Mouse (Mus musculus) small intestine, adult 2 months (tissue): Measurements from ENCODE around the gene Ryr2. TPM values are rescaled to one million over a fixed set of nuclear protein-coding genes. Genes with fewer than 3 reads are reported as not detected.

ENCODE experiments used
- H3K27ac ChIP-seq: fragments of 200-500 bp; 2 replicates; pipeline ENCODE4 v1.5.1; 2012; ENCODE audit warnings: low read depth, low read length, control low read depth, inconsistent platforms; ENCODE audit not compliant: insufficient read depth
- H3K27me3 ChIP-seq: fragments of 200-500 bp; 2 replicates; pipeline ENCODE4 v1.6.1; 2012; ENCODE audit warnings: mild to moderate bottlenecking, moderate library complexity, low read length, inconsistent platforms; ENCODE audit not compliant: control insufficient read depth, insufficient read depth
- H3K36me3 ChIP-seq: fragments of 200-500 bp; 2 replicates; pipeline ENCODE4 v1.6.1; 2012; ENCODE audit warnings: mild to moderate bottlenecking, low read length, control low read depth, inconsistent platforms; ENCODE audit not compliant: control insufficient read depth, insufficient read depth
- H3K4me1 ChIP-seq: fragments of 200-500 bp; 2 replicates; pipeline ENCODE4 v1.6.1; 2012; ENCODE audit warnings: low read length, inconsistent platforms, mixed read lengths; ENCODE audit not compliant: control insufficient read depth, insufficient read depth, insufficient read length
- H3K4me3 ChIP-seq: fragments of 200-500 bp; 2 replicates; pipeline ENCODE4 v1.5.1; 2012; ENCODE audit warnings: low read depth, mild to moderate bottlenecking, control low read depth, inconsistent platforms, low read length, moderate library complexity
- CTCF ChIP-seq: fragments of 200-500 bp; IDR thresholded peaks from 2 replicates; pipeline ENCODE4 v1.5.1; 2012; ENCODE audit warnings: low read depth, mild to moderate bottlenecking, control low read depth, inconsistent platforms, low read length, moderate library complexity, mixed read lengths; ENCODE audit not compliant: insufficient replicate concordance, insufficient read length; ENCODE audit errors: extremely low read depth
- POLR2A ChIP-seq: fragments of 200-500 bp; IDR thresholded peaks from 2 replicates; pipeline ENCODE4 v1.6.1; 2012; ENCODE audit warnings: low read depth, mild to moderate bottlenecking, control low read depth, inconsistent platforms, low read length, moderate library complexity
- WGBS: fragments of 180-500 bp; shearing (Covaris S2); methylation state at CpG from one replicate; pipeline ENCODE4 v1.1.7; 2018; 5-methylcytosine and 5-hydroxymethylcytosine counted together
- polyA plus RNA-seq: library from polyadenylated mRNA; depleted of rRNA; stranded (reverse); fragments of >200 nt; gene quantifications from 2 replicates; pipeline ENCODE4 v1.2.3, GENCODE M21; 2012

Gene Ryr2
- polyA plus RNA-seq, 1 experiment: 0.37 TPM

GRCm38 (mm10) chr13:11636383-11636782 is 470.4 kb downstream of the Ryr2 start:
- Histone ChIP-seq H3K27me3 (no peaks in the 10 kb centered on the region), H3K27ac (no peak overlapping the region), H3K36me3 (no peaks in the 10 kb centered on the region), H3K4me1 (no peaks in the 10 kb centered on the region), H3K4me3 (no peak overlapping the region)
- no peak for TF ChIP-seq POLR2A
- TF ChIP-seq CTCF: no peak
- 86% methylated on average over 5 of the region's 5 CpGs for WGBS

GRCm38 (mm10) chr13:11624513-11624912 is 482.2 kb downstream of the Ryr2 start:
- H3K4me3 ChIP-seq: no peak overlapping the region
- 86% methylated on average over 7 of the region's 7 CpGs for WGBS
- TF ChIP-seq CTCF: no peak
- no peak for TF ChIP-seq POLR2A
- H3K27ac ChIP-seq: no peak overlapping the region
- no peaks in the 10 kb centered on the region for H3K4me1 ChIP-seq
- no peaks in the 10 kb centered on the region for H3K27me3 ChIP-seq
- H3K36me3 ChIP-seq: no peaks in the 10 kb centered on the region

DNA sequence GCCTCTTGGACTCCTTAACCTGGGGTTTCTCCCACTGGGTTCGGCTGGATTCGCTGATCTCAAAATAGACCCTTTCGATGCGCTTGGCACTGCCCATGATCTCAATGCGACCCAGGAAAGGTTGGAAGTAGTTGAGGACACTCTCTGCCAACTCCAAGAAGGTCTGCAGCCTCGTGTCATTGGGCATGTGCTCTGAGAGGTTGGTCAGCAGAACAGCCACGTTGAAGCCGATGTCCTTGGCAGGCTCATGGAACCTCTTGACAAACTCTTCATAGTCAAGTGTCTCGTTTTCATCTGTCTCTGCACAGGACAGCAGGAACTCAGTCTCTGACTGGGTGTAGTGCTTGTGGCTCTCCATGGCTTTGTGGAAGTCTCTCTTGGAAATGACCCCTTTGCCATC is 511.3 kb downstream of the Ryr2 start:
- H3K36me3 ChIP-seq: no peaks in the 10 kb centered on the region
- TF ChIP-seq POLR2A: no peak
- no peak for TF ChIP-seq CTCF
- H3K27ac ChIP-seq: no peak overlapping the region
- no peaks in the 10 kb centered on the region for H3K4me1 ChIP-seq
- H3K27me3 ChIP-seq: no peaks in the 10 kb centered on the region
- H3K4me3 ChIP-seq: no peak overlapping the region
- WGBS: 85% methylated on average over 9 of the region's 9 CpGs

- Histone ChIP-seq H3K27ac (no peak overlapping the region), H3K4me1 (no peaks in the 10 kb centered on the region), H3K27me3 (no peaks in the 10 kb centered on the region), H3K4me3 (no peak overlapping the region), H3K36me3 (no peaks in the 10 kb centered on the region)
- 71% methylated on average over 7 of the region's 7 CpGs for WGBS
- TF ChIP-seq POLR2A: no peak
- no peak for TF ChIP-seq CTCF
Observed at GRCm38 (mm10) chr13:11585283-11585682, 521.5 kb downstream of the Ryr2 start.

GRCm38 (mm10) chr13:11572552-11572951 is 534.2 kb downstream of the Ryr2 start:
- no peaks in the 10 kb centered on the region for H3K36me3 ChIP-seq
- no peak for TF ChIP-seq CTCF
- no peak for TF ChIP-seq POLR2A
- WGBS: 83% methylated on average over 1 of the region's 2 CpGs
- H3K27ac ChIP-seq: no peak overlapping the region
- H3K27me3 ChIP-seq: no peaks in the 10 kb centered on the region; the same call in 1 of the 2 replicates
- no peaks in the 10 kb centered on the region for H3K4me1 ChIP-seq
- H3K4me3 ChIP-seq: no peak overlapping the region

GRCm38 (mm10) chr13:11567376-11567775 is 539.4 kb downstream of the Ryr2 start:
- Histone ChIP-seq H3K36me3 (no peaks in the 10 kb centered on the region), H3K4me3 (no peak overlapping the region), H3K27me3 (no peaks in the 10 kb centered on the region; the same call in 1 of the 2 replicates), H3K4me1 (no peaks in the 10 kb centered on the region), H3K27ac (no peak overlapping the region)
- TF ChIP-seq CTCF (no peak), POLR2A (no peak)

DNA sequence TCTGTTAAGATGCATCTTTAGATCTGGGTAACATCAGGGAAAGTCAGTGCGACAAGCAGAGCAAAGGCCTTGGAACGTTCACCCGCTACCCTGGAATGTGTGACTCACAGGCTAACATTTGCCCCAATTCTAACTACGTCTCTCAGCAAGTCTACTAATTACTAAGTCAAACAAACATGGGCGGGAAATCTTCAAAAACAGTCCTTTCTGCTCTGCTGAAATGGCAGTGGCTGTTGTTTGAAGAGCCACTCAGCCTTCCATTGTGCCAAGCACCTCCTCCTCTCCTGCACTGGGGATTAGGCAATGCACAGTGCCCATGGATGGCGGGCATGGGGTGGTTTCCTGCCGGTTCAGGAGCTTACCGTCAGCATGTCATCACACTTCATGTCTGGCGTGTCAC is 540.3 kb downstream of the Ryr2 start:
- no peaks in the 10 kb centered on the region; the same call in 1 of the 2 replicates for H3K27me3 ChIP-seq
- H3K36me3 ChIP-seq: no peaks in the 10 kb centered on the region
- no peak overlapping the region for H3K4me3 ChIP-seq
- WGBS: 61% methylated on average over 9 of the region's 9 CpGs
- H3K27ac ChIP-seq: no peak overlapping the region
- no peak for TF ChIP-seq POLR2A
- no peak for TF ChIP-seq CTCF
- no peaks in the 10 kb centered on the region for H3K4me1 ChIP-seq
